Mouse (Mus musculus) v-Abl transformed pro-B cells (cell line): ENCODE measurements around the gene E4f1.

Experiments used
- in situ Hi-C, 2 experiments: fragments of 400-800 bp; cut with MboI; formaldehyde crosslinking; loops; one replicate each; pipeline ENCODE4 v1.15.1; 2025; ENCODE audit not compliant: unreplicated experiment in 2 of 2

E4f1 gene

GRCm38 (mm10) chr17:24469910-24470602 lies at the start of gene E4f1, which contains the start of gene Pgp:
E4f1 (minus strand) TSS chr17:24470313.
Pgp (plus strand) TSS chr17:24470392.
- in situ Hi-C loops, result no loop called here

- in situ Hi-C loops, result no loop called here
These were observed 44.5 kb upstream of the E4f1 start for GRCm38 (mm10) chr17:24514270-24515257.

GRCm38 (mm10) chr17:24513609-24514008 lies 43.5 kb upstream of the E4f1 start:
- in situ Hi-C loops, result no loop called here

DNA sequence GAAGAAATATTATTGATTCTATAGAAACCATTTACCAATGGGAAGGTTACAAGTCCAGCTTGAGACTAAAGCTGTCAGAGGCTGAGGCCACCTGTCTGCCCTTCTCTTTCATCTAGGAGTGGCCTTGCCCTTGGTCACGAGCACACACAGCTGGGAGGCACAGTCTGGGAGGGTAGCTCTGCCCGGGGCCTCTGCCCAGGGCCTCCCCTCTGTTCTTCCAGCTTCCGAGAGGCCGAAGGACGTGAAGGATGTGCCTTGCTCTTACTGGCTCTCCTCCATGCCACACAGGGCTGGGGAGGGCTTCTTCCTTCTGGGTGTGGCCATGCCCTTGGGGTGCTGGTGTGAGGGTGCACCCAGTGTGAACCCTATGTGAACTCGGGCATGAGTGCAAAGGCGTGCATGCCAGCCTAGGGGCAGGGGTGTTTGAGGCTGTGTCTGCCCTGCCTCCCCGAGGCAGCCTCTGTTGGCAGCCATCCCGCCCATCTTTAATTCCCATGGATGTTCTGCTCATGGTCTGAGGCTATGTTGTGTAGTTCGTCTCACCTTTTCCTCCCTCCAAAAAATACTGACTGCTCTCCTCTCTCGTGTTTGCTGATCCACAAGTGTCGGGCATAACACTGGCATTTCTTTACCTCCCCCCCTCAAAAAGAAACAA lies 37.8 kb upstream of the E4f1 start:
- in situ Hi-C loops, result no loop called here

GRCm38 (mm10) chr17:24507129-24507664 lies 37.1 kb upstream of the E4f1 start:
- in situ Hi-C loops, result no loop called here

DNA sequence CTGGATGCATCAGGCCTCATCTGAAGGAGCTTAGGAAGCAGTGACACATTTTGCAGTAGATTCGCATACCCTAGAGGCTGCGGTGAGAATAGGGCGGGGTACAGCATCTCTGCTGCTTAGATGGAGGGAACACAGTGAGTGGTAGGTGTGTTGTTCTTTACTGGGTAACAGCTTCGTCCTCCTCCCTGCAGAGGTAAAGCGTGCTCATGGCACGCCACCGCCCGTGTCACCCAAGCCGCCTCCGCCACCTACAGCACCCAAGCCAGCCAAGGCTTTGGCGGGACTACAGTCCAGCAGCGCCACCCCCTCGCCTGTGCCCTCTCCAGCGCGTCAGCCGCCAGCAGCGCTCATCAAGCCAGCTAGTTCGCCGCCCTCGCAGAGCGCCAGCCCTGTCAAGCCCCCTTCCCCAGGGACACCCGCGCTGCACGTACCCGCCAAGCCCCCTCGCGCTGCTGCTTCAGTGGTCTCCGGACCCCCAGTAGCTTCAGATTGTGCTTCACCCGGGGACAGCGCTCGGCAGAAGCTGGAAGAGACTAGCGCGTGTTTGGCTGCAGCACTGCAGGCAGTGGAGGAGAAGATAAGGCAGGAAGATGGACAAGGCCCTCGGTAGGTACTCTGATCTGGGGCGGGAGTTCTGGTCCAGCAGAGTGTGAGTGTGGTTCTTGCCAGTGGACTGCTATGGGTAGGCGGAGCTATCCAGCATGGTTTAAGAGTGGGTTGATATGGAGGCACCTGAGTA lies 36.4 kb upstream of the E4f1 start:
- in situ Hi-C loops, result no loop called here

- in situ Hi-C loops, result no loop called here
These were observed 35.3 kb upstream of the E4f1 start for GRCm38 (mm10) chr17:24505286-24505955.

DNA sequence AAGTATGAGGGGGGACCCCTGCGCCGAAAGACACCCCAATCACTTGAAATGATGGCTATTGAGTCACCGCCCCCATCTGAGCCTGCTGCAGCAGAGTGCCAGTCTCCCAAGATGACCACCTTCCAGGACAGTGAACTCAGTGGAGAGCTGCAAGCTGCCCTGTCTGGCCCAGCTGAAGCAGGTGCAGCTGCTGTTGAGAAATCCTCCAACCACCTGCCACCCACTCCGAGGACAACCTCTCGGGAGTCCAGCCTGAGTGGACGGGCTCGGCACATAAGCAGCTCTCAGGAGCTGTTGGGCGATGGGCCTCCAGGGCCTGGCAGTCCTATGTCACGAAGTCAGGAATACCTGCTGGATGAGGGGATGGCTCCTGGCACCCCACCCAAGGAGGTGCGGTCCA lies 34.0 kb upstream of the E4f1 start:
- in situ Hi-C loops, result no loop called here

DNA sequence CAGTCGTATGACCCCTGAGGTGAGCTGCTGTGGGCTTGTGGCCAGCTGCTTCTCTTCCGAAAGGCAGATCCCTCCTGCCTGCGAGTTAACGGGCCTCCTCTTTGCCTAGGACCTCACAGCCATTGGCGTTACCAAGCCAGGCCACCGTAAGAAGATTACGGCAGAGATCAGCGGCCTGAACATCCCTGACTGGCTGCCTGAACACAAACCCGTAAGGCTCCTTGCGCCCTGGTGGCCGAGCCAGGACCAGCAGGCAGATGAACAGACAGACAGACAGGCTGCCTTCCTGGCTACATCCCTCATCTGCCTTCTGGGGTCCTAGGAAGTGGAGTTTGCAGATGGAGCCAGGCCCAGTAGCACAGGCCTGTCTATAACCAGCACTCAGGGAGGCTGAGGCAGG lies 32.1 kb upstream of the E4f1 start:
- in situ Hi-C loops, result no loop called here

DNA sequence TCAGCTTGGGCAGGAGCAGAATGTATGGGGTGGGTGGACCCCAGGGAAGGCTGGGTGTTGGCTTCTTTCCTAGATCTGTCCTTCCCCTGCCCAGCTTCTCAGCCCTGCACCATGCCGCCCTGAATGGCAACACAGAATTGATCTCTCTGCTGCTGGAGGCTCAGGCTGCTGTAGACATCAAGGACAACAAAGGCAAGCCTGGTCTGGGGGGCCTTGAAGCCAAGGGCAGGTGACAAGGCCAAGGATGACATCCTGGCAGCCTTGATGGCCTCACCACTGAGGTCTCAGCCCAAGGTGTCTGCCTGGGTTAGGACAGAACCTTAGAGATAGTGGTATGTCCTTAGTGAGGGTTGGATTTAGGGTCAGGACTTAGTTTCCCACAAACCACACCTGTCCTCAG lies 25.9 kb upstream of the E4f1 start:
- in situ Hi-C loops, result loop anchor here in 1 of 2 experiments (10.0 kb wide), 1 partner anchor 159 kb away; the partner anchor contains the start of genes Npw and Slc9a3r2

- in situ Hi-C loops, result loop anchor here in 1 of 2 experiments (10.0 kb wide), 1 partner anchor 159 kb away; the partner anchor contains the start of genes Npw and Slc9a3r2
These were observed 25.3 kb upstream of the E4f1 start for GRCm38 (mm10) chr17:24495443-24495842.

- in situ Hi-C loops, result loop anchor here in 1 of 2 experiments (10.0 kb wide), 1 partner anchor 160 kb away; the partner anchor contains the start of genes Npw and Slc9a3r2
These were observed 24.7 kb upstream of the E4f1 start for GRCm38 (mm10) chr17:24494627-24495335.

- in situ Hi-C loops, result loop anchor here in 1 of 2 experiments (10.0 kb wide), 1 partner anchor 164 kb away; the partner anchor contains the start of genes Npw and Slc9a3r2
These were observed 20.3 kb upstream of the E4f1 start for GRCm38 (mm10) chr17:24490399-24490798.

- in situ Hi-C loops, result loop anchor here in 1 of 2 experiments (10.0 kb wide), 1 partner anchor 165 kb away; the partner anchor contains the start of genes Npw and Slc9a3r2
These were observed 19.3 kb upstream of the E4f1 start for GRCm38 (mm10) chr17:24489265-24490030.

GRCm38 (mm10) chr17:24488662-24489264 lies 18.6 kb upstream of the E4f1 start:
- in situ Hi-C loops, result no loop called here

DNA sequence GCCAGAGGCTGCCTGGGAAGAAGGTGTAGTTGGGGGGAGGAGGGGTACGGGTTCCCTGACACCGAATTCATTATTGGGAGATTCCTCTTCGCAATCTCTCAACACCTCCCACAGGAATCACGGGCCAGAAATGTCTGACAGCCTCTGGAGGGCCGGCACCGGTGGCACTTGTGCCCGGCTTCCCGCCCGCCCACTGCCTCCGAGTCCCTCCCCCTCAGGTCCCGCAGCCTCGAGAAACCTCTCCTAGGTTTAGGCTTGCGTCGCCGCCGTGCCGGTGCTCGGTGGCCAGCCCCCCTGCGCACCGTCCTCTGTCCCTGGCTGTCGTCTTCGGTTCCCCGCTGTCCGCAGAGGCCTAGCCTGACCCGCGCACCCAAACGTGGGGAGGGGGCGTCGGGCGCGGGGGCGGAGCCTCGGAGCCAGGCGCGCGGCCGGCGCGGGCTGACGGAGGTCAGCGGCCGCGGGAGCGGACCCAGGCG lies 18.1 kb upstream of the E4f1 start, which contains the start of gene Caskin1:
Gene Caskin1 (plus strand): TSS at position 416 of the 476 bp plus-strand sequence.
- in situ Hi-C loops, result no loop called here
